Mouse (Mus musculus): ENCODE data around the gene Alkal2. TPM values are rescaled to one million over a fixed set of nuclear protein-coding genes. Genes with fewer than 3 reads are reported as not detected.

The Alkal2 gene
- polyA plus RNA-seq, 1 experiment from 2014 or later = 5.0 TPM

Other genes with a start within 250 kb of the Alkal2 start
- 196 and 197 TPM in 2 replicates for gene Acp1, start 27.3 kb downstream of the Alkal2 start, polyA plus RNA-seq (2014; fragmentation: Nextera tagmentation; extraction: Ambion mirVana)
- 18.2 TPM in 2 replicates for gene Sh3yl1, start 27.3 kb downstream of the Alkal2 start, polyA plus RNA-seq (2014; fragmentation: Nextera tagmentation; extraction: Ambion mirVana)
- gene Fam110c, start 189.5 kb downstream of the Alkal2 start, polyA plus RNA-seq (2014; fragmentation: Nextera tagmentation; extraction: Ambion mirVana) = 0.13 and 0.23 TPM in 2 replicates

Data from forebrain, embryonic 11.5 days (tissue).